Mouse (Mus musculus): ENCODE measurements around the gene Myoz2. TPM values are rescaled to one million over a fixed set of nuclear protein-coding genes. Genes with fewer than 3 reads are reported as not detected.

Myoz2 gene
- polyA plus RNA-seq, 1 experiment, result not detected

DNA sequence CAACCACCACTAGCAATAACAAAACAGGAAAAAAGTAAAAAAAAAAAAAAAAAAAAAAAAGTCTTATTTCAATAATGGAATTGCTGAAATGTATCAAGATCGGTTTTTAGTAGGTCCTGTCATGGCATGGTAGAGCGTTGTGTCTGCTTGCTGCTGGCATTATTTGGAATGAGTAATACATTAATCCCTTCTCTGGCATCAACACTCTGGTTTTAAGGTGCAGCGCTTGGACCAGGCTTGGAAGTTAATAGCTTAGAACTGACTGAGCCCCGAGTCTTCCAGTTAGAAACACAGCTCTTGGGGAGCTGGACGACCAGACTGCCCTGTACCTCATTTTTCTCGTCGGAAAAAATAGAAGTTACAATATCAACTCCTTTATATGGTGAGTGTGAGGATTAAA is 32.0 kb upstream of the Myoz2 start:
- Histone ChIP-seq H3K27ac (ENCODE audit: control insufficient read depth, insufficient read depth, low read depth, low read length, poor library complexity) (no peak overlapping the region), H3K4me3 (replicated peaks; ENCODE audit: control insufficient read depth, low read depth, low read length) (no peak overlapping the region), H3K4me1 (ENCODE audit: control insufficient read depth, insufficient read depth, low read length) (no peaks in the 10 kb centered on the region)
- 86% methylated on average over 7 of the region's 7 CpGs for WGBS
- TF ChIP-seq POLR2A (IDR thresholded peaks at IDR 0.05; ENCODE audit: borderline replicate concordance, control insufficient read depth, low read depth, low read length) (no peak), CTCF (IDR thresholded peaks at IDR 0.05; ENCODE audit: control insufficient read depth, insufficient read depth, low read length) (no peak)

DNA sequence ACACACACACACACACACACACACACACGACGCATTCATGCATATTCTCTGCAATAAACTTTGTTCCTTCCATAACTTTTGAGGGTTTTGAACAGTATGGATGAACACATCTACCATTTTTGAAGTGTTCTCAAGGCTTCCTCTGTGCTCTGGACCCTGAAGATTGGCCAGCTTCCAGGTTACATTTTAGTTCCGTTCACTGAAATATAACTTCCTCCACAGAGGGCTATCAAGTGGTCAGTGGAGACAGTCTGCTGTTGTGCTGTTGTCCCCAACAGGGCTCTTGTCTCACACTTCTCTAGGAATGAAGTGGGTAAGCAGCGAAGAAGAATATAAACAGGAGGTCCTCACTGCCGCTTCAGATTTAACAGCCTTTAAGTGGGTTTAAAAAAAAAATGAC is 30.7 kb upstream of the Myoz2 start:
- WGBS, result 49% methylated on average over 5 of the region's 5 CpGs
- Histone ChIP-seq H3K4me1 (ENCODE audit: control insufficient read depth, insufficient read depth, low read length) (no peaks in the 10 kb centered on the region), H3K27ac (ENCODE audit: control insufficient read depth, insufficient read depth, low read depth, low read length, poor library complexity) (no peak overlapping the region), H3K4me3 (replicated peaks; ENCODE audit: control insufficient read depth, low read depth, low read length) (no peak overlapping the region)
- TF ChIP-seq POLR2A (IDR thresholded peaks at IDR 0.05; ENCODE audit: borderline replicate concordance, control insufficient read depth, low read depth, low read length), result no peak
- TF ChIP-seq CTCF (IDR thresholded peaks at IDR 0.05; ENCODE audit: control insufficient read depth, insufficient read depth, low read length), result no peak

DNA sequence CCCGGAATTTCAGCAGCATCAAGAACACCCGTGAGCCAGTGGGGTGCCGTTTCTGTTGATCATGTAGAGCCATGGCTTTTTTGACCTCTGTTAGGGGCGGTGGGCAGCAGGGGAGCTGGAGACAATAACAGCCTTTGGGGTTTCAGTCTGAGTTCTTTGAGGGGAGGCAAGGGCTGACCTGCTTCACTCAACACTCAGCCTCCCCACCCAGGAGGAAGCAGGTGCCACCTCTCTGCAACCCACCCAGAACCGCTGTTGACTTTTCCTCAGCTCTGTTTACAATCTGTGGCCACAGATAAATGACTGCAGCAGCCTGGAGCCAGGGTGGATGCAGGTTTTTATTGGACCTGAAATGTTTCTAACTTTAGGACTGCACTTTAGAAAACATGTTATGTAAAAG is 29.4 kb upstream of the Myoz2 start:
- TF ChIP-seq CTCF (IDR thresholded peaks at IDR 0.05; ENCODE audit: control insufficient read depth, insufficient read depth, low read length) (no peak), POLR2A (IDR thresholded peaks at IDR 0.05; ENCODE audit: borderline replicate concordance, control insufficient read depth, low read depth, low read length) (no peak)
- 57% methylated on average over 5 of the region's 5 CpGs for WGBS
- Histone ChIP-seq H3K4me3 (replicated peaks; ENCODE audit: control insufficient read depth, low read depth, low read length) (no peak overlapping the region), H3K27ac (ENCODE audit: control insufficient read depth, insufficient read depth, low read depth, low read length, poor library complexity) (no peak overlapping the region), H3K4me1 (ENCODE audit: control insufficient read depth, insufficient read depth, low read length) (no peaks in the 10 kb centered on the region)

DNA sequence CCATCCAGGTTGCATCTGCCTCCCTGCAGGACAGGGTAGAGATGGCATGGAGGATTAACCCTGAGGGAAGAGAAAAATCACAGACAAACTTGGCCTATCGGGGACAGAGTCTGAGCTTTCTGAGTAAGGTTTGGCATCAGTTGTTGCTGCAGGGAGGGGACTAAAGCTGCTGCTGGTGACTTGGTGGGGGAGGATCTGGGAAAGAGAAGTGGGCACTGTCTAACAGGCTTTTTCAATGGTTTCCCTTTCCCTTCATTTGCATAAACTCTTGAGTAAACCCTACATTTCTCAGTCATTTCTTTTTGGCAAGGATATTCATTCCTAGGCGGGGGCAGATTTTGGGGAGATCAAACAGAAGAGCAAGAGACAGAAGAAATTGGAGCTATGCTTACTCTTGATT is 27.1 kb upstream of the Myoz2 start:
- TF ChIP-seq POLR2A (IDR thresholded peaks at IDR 0.05; ENCODE audit: borderline replicate concordance, control insufficient read depth, low read depth, low read length), result no peak
- no peak for TF ChIP-seq CTCF (IDR thresholded peaks at IDR 0.05; ENCODE audit: control insufficient read depth, insufficient read depth, low read length)
- Histone ChIP-seq H3K27ac (ENCODE audit: control insufficient read depth, insufficient read depth, low read depth, low read length, poor library complexity) (no peak overlapping the region), H3K4me1 (ENCODE audit: control insufficient read depth, insufficient read depth, low read length) (no peaks in the 10 kb centered on the region), H3K4me3 (replicated peaks; ENCODE audit: control insufficient read depth, low read depth, low read length) (no peak overlapping the region)
- WGBS, result 42% methylated on average over 2 of the region's 2 CpGs

DNA sequence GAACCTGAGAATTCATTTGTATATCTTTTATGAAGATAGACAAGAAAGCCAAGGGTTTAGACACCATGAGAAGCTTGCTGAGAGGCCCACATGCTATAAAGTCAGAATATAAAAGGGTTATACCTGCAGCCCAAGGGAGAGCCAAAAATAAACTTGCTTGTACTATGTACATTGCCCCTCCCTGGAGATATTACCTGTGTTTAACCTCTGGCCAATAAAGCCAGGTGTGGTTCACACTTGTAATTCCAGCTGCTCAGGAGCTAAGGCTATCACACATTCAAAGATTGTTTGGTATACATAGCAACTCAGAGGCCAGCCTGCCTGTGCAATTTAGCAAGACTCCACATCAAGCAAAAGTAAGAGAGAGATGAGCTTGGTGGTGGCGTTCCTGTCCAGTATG is 24.0 kb upstream of the Myoz2 start:
- H3K27ac ChIP-seq (ENCODE audit: control insufficient read depth, insufficient read depth, low read depth, low read length, poor library complexity), result no peak overlapping the region
- 85% methylated on average over 1 of the region's 1 CpGs for WGBS
- no peak for TF ChIP-seq CTCF (IDR thresholded peaks at IDR 0.05; ENCODE audit: control insufficient read depth, insufficient read depth, low read length)
- no peak for TF ChIP-seq POLR2A (IDR thresholded peaks at IDR 0.05; ENCODE audit: borderline replicate concordance, control insufficient read depth, low read depth, low read length)
- H3K4me3 ChIP-seq (replicated peaks; ENCODE audit: control insufficient read depth, low read depth, low read length), result no peak overlapping the region
- H3K4me1 ChIP-seq (ENCODE audit: control insufficient read depth, insufficient read depth, low read length), result no peaks in the 10 kb centered on the region

DNA sequence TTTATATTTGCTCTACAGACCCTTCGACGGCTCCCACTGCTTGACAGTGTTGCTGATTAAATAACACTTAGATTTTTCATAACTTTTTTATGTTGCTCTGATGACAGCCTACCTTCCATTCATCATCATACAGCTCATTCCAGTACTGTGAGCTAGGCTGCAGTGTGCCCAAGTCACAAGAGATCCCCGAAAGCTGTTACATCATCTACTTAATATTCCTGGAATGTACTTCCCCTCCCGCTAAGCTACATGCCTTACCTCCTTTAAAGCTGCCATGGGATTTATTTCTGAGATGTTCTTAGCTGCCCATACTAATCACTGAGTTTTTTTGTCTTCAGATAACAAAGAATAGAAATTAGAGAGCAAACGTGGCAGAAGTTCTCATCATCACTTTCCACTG is 19.4 kb upstream of the Myoz2 start:
- 74% methylated on average over 5 of the region's 5 CpGs for WGBS
- no peak for TF ChIP-seq POLR2A (IDR thresholded peaks at IDR 0.05; ENCODE audit: borderline replicate concordance, control insufficient read depth, low read depth, low read length)
- Histone ChIP-seq H3K4me3 (replicated peaks; ENCODE audit: control insufficient read depth, low read depth, low read length) (no peak overlapping the region), H3K27ac (ENCODE audit: control insufficient read depth, insufficient read depth, low read depth, low read length, poor library complexity) (no peak overlapping the region), H3K4me1 (ENCODE audit: control insufficient read depth, insufficient read depth, low read length) (no peaks in the 10 kb centered on the region)

DNA sequence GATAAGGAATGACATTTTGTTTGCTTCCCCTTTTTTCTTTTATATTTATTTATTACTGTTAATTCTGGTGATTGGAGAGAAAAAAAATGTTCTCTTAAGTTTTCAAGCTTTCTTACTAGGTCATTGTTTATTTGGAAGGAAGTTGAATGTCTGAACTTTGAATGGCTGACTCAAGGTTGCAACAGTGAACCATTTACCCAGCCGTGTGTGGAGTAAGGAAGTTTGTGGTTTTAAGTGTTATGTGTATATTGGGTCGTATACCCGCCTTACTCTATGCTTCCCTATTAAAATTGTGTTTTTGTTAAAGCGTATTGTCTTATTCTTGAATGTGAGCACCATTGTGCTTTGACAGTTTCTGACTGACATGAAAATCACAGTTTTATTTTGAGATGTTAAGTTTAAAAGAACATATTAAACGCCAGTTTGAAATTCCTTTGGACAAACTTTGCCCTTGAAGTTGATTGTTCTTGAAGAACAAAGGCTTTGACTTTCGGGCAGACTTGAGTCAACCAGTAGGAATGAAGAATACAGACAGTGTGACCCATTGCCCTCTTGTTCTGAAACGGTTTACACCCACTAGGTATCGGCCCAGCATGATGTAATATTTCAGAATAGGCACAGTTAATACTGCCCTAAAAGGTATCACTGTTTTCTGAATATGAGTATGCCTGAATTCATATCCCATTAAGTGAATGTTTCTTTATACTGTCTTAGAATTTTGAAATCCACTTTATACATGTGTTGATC is 18.6 kb upstream of the Myoz2 start:
- H3K4me1 ChIP-seq (ENCODE audit: control insufficient read depth, insufficient read depth, low read length), result no peaks in the 10 kb centered on the region
- TF ChIP-seq POLR2A (IDR thresholded peaks at IDR 0.05; ENCODE audit: borderline replicate concordance, control insufficient read depth, low read depth, low read length) (no peak), CTCF (IDR thresholded peaks at IDR 0.05; ENCODE audit: control insufficient read depth, insufficient read depth, low read length) (no peak)
- H3K4me3 ChIP-seq (replicated peaks; ENCODE audit: control insufficient read depth, low read depth, low read length), result no peak overlapping the region
- 36% methylated on average over 8 of the region's 8 CpGs for WGBS
- no peak overlapping the region for H3K27ac ChIP-seq (ENCODE audit: control insufficient read depth, insufficient read depth, low read depth, low read length, poor library complexity)

DNA sequence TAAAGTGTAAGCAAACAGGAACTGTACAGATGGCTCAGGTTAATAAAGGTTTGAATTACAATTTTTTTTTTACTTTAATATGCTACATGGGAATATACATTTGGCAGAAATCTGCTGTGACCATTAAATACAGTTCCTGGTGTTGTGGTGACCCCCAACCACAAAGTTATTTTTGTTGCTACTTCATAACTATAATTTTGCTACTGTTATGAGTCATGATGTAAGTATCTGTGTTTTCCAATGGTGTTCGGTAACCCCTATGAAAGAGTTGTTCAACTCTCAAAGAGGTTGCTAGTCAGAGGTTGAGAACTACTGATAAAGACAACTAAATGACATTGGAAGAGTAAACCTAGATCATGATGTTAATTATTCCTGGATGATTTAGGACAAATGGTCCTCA is 7.5 kb upstream of the Myoz2 start:
- Histone ChIP-seq H3K4me1 (ENCODE audit: control insufficient read depth, insufficient read depth, low read length) (no peaks in the 10 kb centered on the region), H3K27ac (ENCODE audit: control insufficient read depth, insufficient read depth, low read depth, low read length, poor library complexity) (no peak overlapping the region), H3K4me3 (replicated peaks; ENCODE audit: control insufficient read depth, low read depth, low read length) (no peak overlapping the region)
- TF ChIP-seq CTCF (IDR thresholded peaks at IDR 0.05; ENCODE audit: control insufficient read depth, insufficient read depth, low read length), result no peak
- 96% methylated on average over 1 of the region's 1 CpGs for WGBS

DNA sequence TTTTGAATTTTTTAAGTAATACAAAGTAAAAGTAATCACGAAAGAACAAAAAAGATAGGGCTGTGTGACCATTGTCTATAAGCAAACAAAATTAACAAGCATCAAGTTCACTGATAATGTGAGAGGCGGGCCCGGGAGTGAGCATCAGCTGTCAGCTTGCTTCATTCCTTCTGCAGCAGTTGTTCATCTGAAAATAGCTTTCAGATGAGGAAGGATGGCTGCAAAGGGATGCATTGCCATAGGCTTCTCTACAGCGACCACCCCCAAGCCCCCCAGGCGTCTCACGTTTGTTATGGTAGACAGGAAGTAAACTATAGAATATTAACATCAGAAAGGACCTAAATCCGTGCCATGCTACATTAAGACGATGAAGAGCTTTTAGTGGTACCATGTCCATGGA is 1.0 kb downstream of the Myoz2 start:
- TF ChIP-seq POLR2A (IDR thresholded peaks at IDR 0.05; ENCODE audit: borderline replicate concordance, control insufficient read depth, low read depth, low read length) (no peak), CTCF (IDR thresholded peaks at IDR 0.05; ENCODE audit: control insufficient read depth, insufficient read depth, low read length) (no peak)
- 82% methylated on average over 8 of the region's 8 CpGs for whole genome bisulfite sequencing
- Histone ChIP-seq H3K4me3 (replicated peaks; ENCODE audit: control insufficient read depth, low read depth, low read length) (no peak overlapping the region), H3K27ac (ENCODE audit: control insufficient read depth, insufficient read depth, low read depth, low read length, poor library complexity) (no peak overlapping the region), H3K4me1 (ENCODE audit: control insufficient read depth, insufficient read depth, low read length) (no peaks in the 10 kb centered on the region)
